34 mouse cellular contexts compared by ENCODE assay signal in genomic region chr17:46812442-46812841, GRCm38 (mm10). TPM values are rescaled to one million over a fixed set of nuclear protein-coding genes. Genes with fewer than 3 reads are reported as not detected.
"Had no signal": no experiment of that assay in that cellular context is flagged by ENCODE, and none has a peak within 500 bp of the region (broad histone marks: within the 10 kb centered on the region; RNA-seq: fewer than 3 reads in every experiment).

No protein-coding gene starts in this region.

- H3K9ac ChIP-seq: heart, embryonic 12.5 days; hindbrain, embryonic 13.5 days; intestine, embryonic 15.5 days; limb, embryonic 12.5 days; liver, embryonic 13.5 days; liver, embryonic 15.5 days; liver, postnatal 0 days had no signal

- H3K27me3 ChIP-seq: heart, embryonic 12.5 days; hindbrain, embryonic 13.5 days; intestine, embryonic 15.5 days; limb, embryonic 12.5 days; liver, embryonic 13.5 days; liver, embryonic 15.5 days had no signal

- DNase-seq: gastrocnemius, postnatal 14 days; heart, adult 18-20 months; heart, postnatal 10 days; heart, postnatal 36 days; kidney, adult 18-20 months; kidney, adult 8-10 months; kidney, postnatal 10 days; kidney, postnatal 25 days; kidney, postnatal 4 days; liver; liver, embryonic 13.5 days; liver, postnatal 0 days had no signal

- ATAC-seq: hindbrain, embryonic 16.5 days; inflammation-experienced regulatory T-cells, adult 6 months; intestine, embryonic 15.5 days; intestine, postnatal 0 days; liver, postnatal 0 days had no signal

- H3K4me2 ChIP-seq: heart, embryonic 12.5 days; hindbrain, embryonic 13.5 days; intestine, embryonic 15.5 days; limb, embryonic 12.5 days; liver, embryonic 11.5 days; liver, embryonic 13.5 days; liver, embryonic 15.5 days had no signal

- H3K4me1 ChIP-seq: heart, embryonic 10.5 days; heart, embryonic 12.5 days; hindbrain, embryonic 13.5 days; intestine, embryonic 15.5 days; limb, embryonic 10.5 days; limb, embryonic 12.5 days had no signal

- H3K4me3 ChIP-seq: heart, embryonic 10.5 days; heart, embryonic 12.5 days; hindbrain, embryonic 13.5 days; intestine, embryonic 15.5 days; layer of hippocampus, adult 2 months; left cerebral cortex, adult 2 months; limb, embryonic 10.5 days; limb, embryonic 12.5 days; liver, embryonic 13.5 days; liver, embryonic 15.5 days had no signal

- H3K9me3 ChIP-seq: heart, embryonic 10.5 days; heart, embryonic 12.5 days; hindbrain, embryonic 13.5 days; intestine, embryonic 15.5 days; limb, embryonic 10.5 days; limb, embryonic 12.5 days; liver, embryonic 13.5 days; liver, embryonic 15.5 days had no signal

- H3K27ac ChIP-seq: heart, embryonic 10.5 days; hindbrain, embryonic 13.5 days; intestine, embryonic 15.5 days; layer of hippocampus, adult 2 months; left cerebral cortex, adult 2 months; limb, embryonic 10.5 days; limb, embryonic 12.5 days; liver, embryonic 13.5 days; liver, embryonic 15.5 days had no signal

RNA-seq across cellular contexts. Expression of gene Ptcra, which starts 48.9 kb away (rescaled TPM):
- total RNA-seq: gastrocnemius, adult 18-20 months; gastrocnemius, adult 8-10 months; gastrocnemius, postnatal 14 days; gastrocnemius, postnatal 4 days; granulocyte monocyte progenitor cell, adult 5-6 weeks; heart, adult 18-20 months; heart, adult 8-10 months; heart, postnatal 10 days; heart, postnatal 36 days; hematopoietic stem cell, adult 5-6 weeks; layer of hippocampus, adult 2 months; layer of hippocampus, postnatal 10 days; layer of hippocampus, postnatal 25 days; left cerebral cortex, postnatal 14 days had no signal
- polyA plus RNA-seq: hindbrain, embryonic 16.5 days had no signal
